ENCODE assay signal across 23 mouse cellular contexts in the genomic region with DNA sequence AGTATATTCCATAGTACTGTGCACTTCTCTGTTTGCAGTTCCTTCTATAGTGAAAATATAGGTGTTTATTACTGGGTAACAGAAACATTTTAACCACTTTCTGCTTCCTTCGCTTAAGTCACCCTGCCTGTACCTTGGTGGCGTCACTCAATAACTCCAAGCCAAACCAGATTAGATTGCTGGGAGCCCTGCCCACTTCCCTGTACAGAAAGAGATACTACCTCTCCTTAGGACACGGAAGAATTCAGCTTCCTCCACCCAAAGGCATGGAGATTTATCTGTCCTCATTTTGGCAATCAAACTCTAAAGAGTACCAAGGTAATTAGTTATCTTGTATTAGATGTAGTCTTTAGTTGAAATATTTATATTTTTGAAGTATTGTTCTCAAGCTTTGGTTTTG. TPM values are rescaled to one million over a fixed set of nuclear protein-coding genes. Genes with fewer than 3 reads are reported as not detected.
"Had no signal": no experiment of that assay in that cellular context is flagged by ENCODE, and none has a peak within 500 bp of the region (broad histone marks: within the 10 kb centered on the region; RNA-seq: fewer than 3 reads in every experiment).

No protein-coding gene starts in this region.

- H3K27me3 ChIP-seq: neural tube, embryonic 13.5 days; neural tube, embryonic 15.5 days; stomach, embryonic 15.5 days had no signal

- H3K4me2 ChIP-seq: neural tube, embryonic 13.5 days; neural tube, embryonic 15.5 days; stomach, embryonic 15.5 days had no signal

- H3K27ac ChIP-seq: neural tube, embryonic 13.5 days; neural tube, embryonic 15.5 days; stomach, embryonic 15.5 days; stomach, postnatal 0 days had no signal

- H3K36me3 ChIP-seq: neural tube, embryonic 13.5 days; neural tube, embryonic 15.5 days; stomach, embryonic 15.5 days had no signal

- H3K4me3 ChIP-seq: neural tube, embryonic 13.5 days; neural tube, embryonic 15.5 days; stomach, embryonic 15.5 days had no signal

- H3K9ac ChIP-seq: neural tube, embryonic 13.5 days; neural tube, embryonic 15.5 days; stomach, embryonic 15.5 days had no signal

- DNase-seq: retina, postnatal 1 day; right cerebral cortex, adult 18-20 months; right cerebral cortex, postnatal 14 days; right cerebral cortex, postnatal 25 days; right cerebral cortex, postnatal 4 days; spleen, adult 18-20 months; thymus, adult 18-20 months; thymus, adult 2 months; thymus, postnatal 14 days; thymus, postnatal 25 days; thymus, postnatal 36 days; thymus, postnatal 4 days had no signal

- H3K9me3 ChIP-seq: neural tube, embryonic 13.5 days; neural tube, embryonic 15.5 days; stomach, embryonic 15.5 days had no signal

RNA-seq across cellular contexts. Expression of gene Ctxn2, which starts 9.7 kb away (rescaled TPM):
- total RNA-seq: neutrophil, adult 5-6 weeks had no signal
- polyA plus RNA-seq: small intestine, adult 2 months; spleen, adult 2 months; stomach, embryonic 14.5 days; stomach, embryonic 16.5 days; thymus, adult 2 months; thymus, postnatal 0 days; urinary bladder, adult 2 months had no signal

RNA-seq across cellular contexts. Expression of gene Slc12a1, which starts 25.5 kb away (rescaled TPM):
- total RNA-seq: neutrophil, adult 5-6 weeks had no signal
- polyA plus RNA-seq: small intestine, adult 2 months; stomach, embryonic 14.5 days; stomach, embryonic 15.5 days; stomach, embryonic 16.5 days; stomach, postnatal 0 days; urinary bladder, adult 2 months had no signal

RNA-seq across cellular contexts. Expression of gene Slc24a5, which starts 58.9 kb away (rescaled TPM):
- polyA plus RNA-seq: small intestine, adult 2 months; thymus, adult 2 months had no signal
